16 mouse cellular contexts compared by ENCODE assay signal in genomic region chr3:103787225-103787624, GRCm38 (mm10). TPM values are rescaled to one million over a fixed set of nuclear protein-coding genes. Genes with fewer than 3 reads are reported as not detected.
DNase-seq lines count a peak whose midpoint lies in the region; ATAC-seq and TF ChIP-seq lines count a peak whose summit lies in the region.
"Had no signal": no experiment of that assay in that cellular context is flagged by ENCODE, and none has a peak within 500 bp of the region (broad histone marks: within the 10 kb centered on the region; RNA-seq: fewer than 3 reads in every experiment).

No protein-coding gene starts in this region.

- H3K36me3 ChIP-seq in erythroblast, embryonic 14.5 days (ENCODE audit: control insufficient read depth): peaks cover 66% of the 10 kb centered on the region
- no peaks in the 10 kb centered on the region for H3K36me3 ChIP-seq in liver, adult 2 months (ENCODE audit: control insufficient read depth, insufficient read depth, low read length)
- no peaks in the 10 kb centered on the region for H3K36me3 ChIP-seq in liver, embryonic 11.5 days (ENCODE audit: control insufficient read depth, insufficient read depth, low read length)
- peaks cover 2% of the 10 kb centered on the region; the same call in 1 of the 2 replicates for H3K36me3 ChIP-seq in liver, embryonic 16.5 days (ENCODE audit: control insufficient read depth, insufficient read depth)
- H3K36me3 ChIP-seq in splenic B cell, adult 2 months (ENCODE audit: control insufficient read depth, insufficient read depth, low read length, poor library complexity, severe bottlenecking): no peaks in the 10 kb centered on the region
- H3K36me3 ChIP-seq: forebrain, embryonic 10.5 days; hindbrain, embryonic 13.5 days had no signal

- no peak for TF ChIP-seq POLR2A in liver, adult 2 months (IDR thresholded peaks at IDR 0.05; ENCODE audit: extremely low read depth, insufficient read depth, low read length)

- no peak for TF ChIP-seq CTCF in liver, adult 2 months (IDR thresholded peaks at IDR 0.05; ENCODE audit: low read depth, low read length)

- 17% methylated on average over 7 of the region's 7 CpGs for WGBS in liver, adult 2 months
- WGBS in liver, embryonic 11.5 days: 54% methylated on average over 7 of the region's 7 CpGs
- WGBS in liver, embryonic 16.5 days (ENCODE audit: insufficient replicate concordance): 42% methylated on average over 7 of the region's 7 CpGs

- H3K9ac ChIP-seq in liver, adult 2 months (ENCODE audit: low read depth, low read length): no peak overlapping the region
- H3K9ac ChIP-seq in liver, embryonic 11.5 days (ENCODE audit: low read depth, low read length): no peak overlapping the region
- H3K9ac ChIP-seq in liver, embryonic 16.5 days (ENCODE audit: low read depth, low read length): no peak overlapping the region
- H3K9ac ChIP-seq: hindbrain, embryonic 13.5 days had no signal

- ATAC-seq in erythroblast, adult 5-6 weeks (replicated peaks; ENCODE audit: low FRiP score, poor library complexity, severe bottlenecking): no peak
- no peak for ATAC-seq in liver, embryonic 11.5 days (replicated peaks; ENCODE audit: low FRiP score)
- no peak for ATAC-seq in liver, embryonic 16.5 days (ENCODE audit: low read depth)

- H3K4me1 ChIP-seq in erythroblast, embryonic 14.5 days (ENCODE audit: control insufficient read depth): peaks cover 72% of the 10 kb centered on the region
- H3K4me1 ChIP-seq in liver, adult 2 months (ENCODE audit: control insufficient read depth, insufficient read depth, low read length): peaks cover 33% of the 10 kb centered on the region
- H3K4me1 ChIP-seq in liver, embryonic 11.5 days (replicated peaks; ENCODE audit: control insufficient read depth, insufficient read depth, low read length): peaks cover 36% of the 10 kb centered on the region
- peaks cover 62% of the 10 kb centered on the region for H3K4me1 ChIP-seq in liver, embryonic 16.5 days (ENCODE audit: control insufficient read depth, low read depth, low read length)

- no peak overlapping the region; the same call in 1 of the 2 replicates for H3K4me2 ChIP-seq in liver, embryonic 11.5 days
- H3K4me2 ChIP-seq in liver, embryonic 16.5 days (ENCODE audit: low read depth, low read length): peak overlapping the region; percentile 43
- H3K4me2 ChIP-seq: hindbrain, embryonic 13.5 days had no signal

- H3K79me2 ChIP-seq in liver, adult 2 months (ENCODE audit: control insufficient read depth, insufficient read depth, low read length): peaks cover 24% of the 10 kb centered on the region; the same call in 1 of the 2 replicates

- no peaks in the 10 kb centered on the region for H3K27me3 ChIP-seq in erythroblast, embryonic 14.5 days (ENCODE audit: control insufficient read depth)
- no peaks in the 10 kb centered on the region for H3K27me3 ChIP-seq in liver, adult 2 months (ENCODE audit: control insufficient read depth, insufficient read depth, low read length)
- no peaks in the 10 kb centered on the region for H3K27me3 ChIP-seq in liver, embryonic 11.5 days (replicated peaks; ENCODE audit: control insufficient read depth, insufficient read depth, low read length)
- H3K27me3 ChIP-seq in liver, embryonic 16.5 days (ENCODE audit: control insufficient read depth, insufficient read depth, low read depth, low read length): no peaks in the 10 kb centered on the region
- no peaks in the 10 kb centered on the region; the same call in 1 of the 2 replicates for H3K27me3 ChIP-seq in splenic B cell, adult 2 months (ENCODE audit: control insufficient read depth, insufficient read depth, low read length, poor library complexity, severe bottlenecking)
- H3K27me3 ChIP-seq: hindbrain, embryonic 13.5 days had no signal

- H3K4me3 ChIP-seq in erythroblast, embryonic 14.5 days (replicated peaks): peak overlapping the region; percentile 46
- H3K4me3 ChIP-seq in liver, adult 2 months (ENCODE audit: insufficient read depth, low read depth, low read length): no peak overlapping the region
- no peak overlapping the region for H3K4me3 ChIP-seq in liver, embryonic 11.5 days (ENCODE audit: low read depth, low read length)
- peak overlapping the region; percentile 25; the same call in 1 of the 2 replicates for H3K4me3 ChIP-seq in liver, embryonic 16.5 days (ENCODE audit: low read depth, low read length)
- H3K4me3 ChIP-seq: forebrain, embryonic 10.5 days; hindbrain, embryonic 13.5 days had no signal

- no peaks in the 10 kb centered on the region for H3K9me3 ChIP-seq in erythroblast, embryonic 14.5 days (ENCODE audit: control insufficient read depth, low read length)
- H3K9me3 ChIP-seq in liver, embryonic 11.5 days (ENCODE audit: control insufficient read depth, low read length): no peaks in the 10 kb centered on the region
- H3K9me3 ChIP-seq in liver, embryonic 16.5 days (replicated peaks; ENCODE audit: control insufficient read depth, low read length): no peaks in the 10 kb centered on the region
- H3K9me3 ChIP-seq: forebrain, embryonic 10.5 days; hindbrain, embryonic 13.5 days had no signal

- peak; percentile 94 for DNase-seq in liver, adult 2 months (ENCODE audit: extremely low read depth, low read depth, low spot score)
- no peak for DNase-seq in liver, embryonic 11.5 days (ENCODE audit: low spot score)
- peak; percentile 56 for DNase-seq in splenic B cell, adult 2 months (ENCODE audit: low read depth, low spot score)
- DNase-seq in urinary bladder, adult 18-20 months (ENCODE audit: low spot score in 2 of 2): no peak
- DNase-seq in cerebellum, postnatal 4 days (ENCODE audit: low spot score in 2 of 2): no peak
- DNase-seq: adrenal gland, adult 8-10 months; cerebellum, postnatal 14 days; right cerebral cortex, postnatal 4 days had no signal

- H3K27ac ChIP-seq in liver, adult 2 months (replicated peaks; ENCODE audit: insufficient read depth, low read depth, low read length): peak overlapping the region; percentile 43; the same call in 1 of the 2 replicates
- H3K27ac ChIP-seq in liver, embryonic 11.5 days (ENCODE audit: low read depth, low read length): no peak overlapping the region
- peak overlapping the region; percentile 64 for H3K27ac ChIP-seq in liver, embryonic 16.5 days (ENCODE audit: low read length)
- H3K27ac ChIP-seq: forebrain, embryonic 10.5 days; hindbrain, embryonic 13.5 days; kidney, postnatal 0 days had no signal

RNA-seq across cellular contexts. Expression of gene Hipk1, which starts 4.1 kb away (rescaled TPM):
- polyA plus RNA-seq in erythroblast, embryonic 14.5 days (2012): 5.7 and 7.4 TPM in 2 replicates
- 491 and 663 TPM in 2 replicates for total RNA-seq in erythroblast, adult 5-6 weeks (2015; ENCODE audit: low replicate concordance)
- total RNA-seq in erythroblast, adult 5-6 weeks (2017; ENCODE audit: low replicate concordance): 744 and 752 TPM in 2 replicates
- 29.2 and 32.4 TPM in 2 replicates for total RNA-seq in liver, adult 2 months (2014; rRNA removed)
- polyA plus RNA-seq in liver, adult 2 months (2012; rRNA removed): 34.0 and 35.2 TPM in 2 replicates
- polyA plus RNA-seq in liver, embryonic 11.5 days (2014; fragmentation: Nextera tagmentation; extraction: Ambion mirVana): 15.5 and 15.7 TPM in 2 replicates
- 15.3 and 16.4 TPM in 2 replicates for polyA plus RNA-seq in liver, embryonic 16.5 days (2015; fragmentation: Nextera tagmentation; extraction: Ambion mirVana)

RNA-seq across cellular contexts. Expression of gene Dclre1b, which starts 22.0 kb away (rescaled TPM):
- polyA plus RNA-seq in erythroblast, embryonic 14.5 days (2012): 1.1 and 1.2 TPM in 2 replicates
- 22.5 and 24.5 TPM in 2 replicates for total RNA-seq in erythroblast, adult 5-6 weeks (2015; ENCODE audit: low replicate concordance)
- total RNA-seq in erythroblast, adult 5-6 weeks (2017; ENCODE audit: low replicate concordance): 14.1 and 19.1 TPM in 2 replicates
- 2.5 and 3.3 TPM in 2 replicates for total RNA-seq in liver, adult 2 months (2014; rRNA removed)
- polyA plus RNA-seq in liver, adult 2 months (2012; rRNA removed): 5.6 and 6.5 TPM in 2 replicates
- polyA plus RNA-seq in liver, embryonic 11.5 days (2014; fragmentation: Nextera tagmentation; extraction: Ambion mirVana): 35.1 and 36.8 TPM in 2 replicates
- 24.1 and 28.5 TPM in 2 replicates for polyA plus RNA-seq in liver, embryonic 16.5 days (2015; fragmentation: Nextera tagmentation; extraction: Ambion mirVana)

RNA-seq across cellular contexts. Expression of gene Ap4b1, which starts 22.1 kb away (rescaled TPM):
- 0.12 and 0.16 TPM in 2 replicates for polyA plus RNA-seq in erythroblast, embryonic 14.5 days (2012)
- total RNA-seq in erythroblast, adult 5-6 weeks (2015; ENCODE audit: low replicate concordance): 56.9 and 81.1 TPM in 2 replicates
- total RNA-seq in erythroblast, adult 5-6 weeks (2017; ENCODE audit: low replicate concordance): 82.4 and 103 TPM in 2 replicates
- 22.1 and 23.4 TPM in 2 replicates for total RNA-seq in liver, adult 2 months (2014; rRNA removed)
- 9.3 and 10.7 TPM in 2 replicates for polyA plus RNA-seq in liver, adult 2 months (2012; rRNA removed)
- 20.8 and 23.9 TPM in 2 replicates for polyA plus RNA-seq in liver, embryonic 11.5 days (2014; fragmentation: Nextera tagmentation; extraction: Ambion mirVana)
- polyA plus RNA-seq in liver, embryonic 16.5 days (2015; fragmentation: Nextera tagmentation; extraction: Ambion mirVana): 15.2 and 15.9 TPM in 2 replicates

RNA-seq across cellular contexts. Expression of gene Gm43064, which starts 22.1 kb away (rescaled TPM):
- polyA plus RNA-seq in erythroblast, embryonic 14.5 days (2012): 0.26 and 0.65 TPM in 2 replicates
- 11.5 and 30.2 TPM in 2 replicates for total RNA-seq in erythroblast, adult 5-6 weeks (2015; ENCODE audit: low replicate concordance)
- total RNA-seq in erythroblast, adult 5-6 weeks (2017; ENCODE audit: low replicate concordance): 4.9 and 28.2 TPM in 2 replicates
- 0.55 TPM in 1 of 2 replicates, not detected in the other for total RNA-seq in liver, adult 2 months (2014; rRNA removed)
- 0.05 and 0.20 TPM in 2 replicates for polyA plus RNA-seq in liver, adult 2 months (2012; rRNA removed)
- polyA plus RNA-seq in liver, embryonic 11.5 days (2014; fragmentation: Nextera tagmentation; extraction: Ambion mirVana): 0.75 TPM in 1 of 2 replicates, not detected in the other
- 0.70 and 1.1 TPM in 2 replicates for polyA plus RNA-seq in liver, embryonic 16.5 days (2015; fragmentation: Nextera tagmentation; extraction: Ambion mirVana)
- total RNA-seq: adrenal gland, adult 8-10 months had no signal

RNA-seq across cellular contexts. Expression of gene Bcl2l15, which starts 45.2 kb away (rescaled TPM):
- polyA plus RNA-seq in erythroblast, embryonic 14.5 days (2012): 0.06 and 0.15 TPM in 2 replicates
- total RNA-seq in erythroblast, adult 5-6 weeks (2015; ENCODE audit: low replicate concordance): 26.8 and 28.8 TPM in 2 replicates
- 38.9 and 50.0 TPM in 2 replicates for total RNA-seq in erythroblast, adult 5-6 weeks (2017; ENCODE audit: low replicate concordance)
- 0.60 TPM in 1 of 2 replicates, not detected in the other for total RNA-seq in liver, adult 2 months (2014; rRNA removed)
- not detected in 2 replicates for polyA plus RNA-seq in liver, adult 2 months (2012; rRNA removed)
- polyA plus RNA-seq in liver, embryonic 11.5 days (2014; fragmentation: Nextera tagmentation; extraction: Ambion mirVana): 0.63 and 1.2 TPM in 2 replicates
- polyA plus RNA-seq in liver, embryonic 16.5 days (2015; fragmentation: Nextera tagmentation; extraction: Ambion mirVana): 1.5 and 1.7 TPM in 2 replicates
- total RNA-seq: gastrocnemius, adult 8-10 months had no signal
- polyA plus RNA-seq: lung, embryonic 16.5 days had no signal

Comparison
In these comparisons a context has a peak if more than half of its experiments do, and no peak if none do; other contexts are left out.
1. H3K4me3 ChIP-seq: peak in erythroblast, embryonic 14.5 days (single experiment) and liver, embryonic 16.5 days (single experiment); none in liver, adult 2 months (single experiment) and liver, embryonic 11.5 days (single experiment).
2. DNase-seq: peak in liver, adult 2 months (single experiment) and splenic B cell, adult 2 months (single experiment); none in liver, embryonic 11.5 days (single experiment), urinary bladder, adult 18-20 months (0 of 2) and cerebellum, postnatal 4 days (0 of 2).